In the genomic region with DNA sequence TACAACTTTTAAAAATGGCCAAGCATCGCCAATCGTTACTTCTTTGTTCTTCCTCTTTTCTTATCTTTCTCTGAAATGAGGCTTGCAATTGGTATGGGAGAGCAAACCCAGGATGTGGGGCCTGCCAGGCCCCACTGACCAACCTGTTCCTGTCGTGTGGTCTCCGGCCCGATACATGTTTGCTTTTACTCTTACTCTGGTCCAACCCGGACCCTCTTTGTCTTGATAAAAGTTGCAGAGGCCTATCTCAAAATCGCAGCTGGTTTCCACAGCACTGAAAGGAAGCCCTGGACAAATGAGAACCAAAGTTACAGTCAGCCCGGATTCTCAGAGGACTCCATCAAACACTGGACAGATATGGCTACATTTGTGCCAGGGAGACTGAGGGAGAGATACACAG, we compare ENCODE assay signal across 15 mouse cellular contexts.
A peak's percentile ranks its signal among the peaks of the same experiment; 100 is the strongest.
DNase-seq lines count a peak whose midpoint lies in the region; ATAC-seq and TF ChIP-seq lines count a peak whose summit lies in the region.
"Had no signal": no experiment of that assay in that cellular context is flagged by ENCODE, and none has a peak within 500 bp of the region (broad histone marks: within the 10 kb centered on the region; RNA-seq: fewer than 3 reads in every experiment).

No protein-coding gene starts in this region.

- no peak overlapping the region for H3K9ac ChIP-seq in heart, embryonic 16.5 days (ENCODE audit: low read length)
- no peak overlapping the region for H3K9ac ChIP-seq in heart, embryonic 12.5 days
- H3K9ac ChIP-seq in lung, embryonic 16.5 days (ENCODE audit: low read length), result no peak overlapping the region
- H3K9ac ChIP-seq: forebrain, embryonic 15.5 days; hindbrain, embryonic 12.5 days; liver, embryonic 13.5 days; neural tube, embryonic 15.5 days had no signal

- H3K4me3 ChIP-seq in heart, embryonic 16.5 days (ENCODE audit: low read length), result no peak overlapping the region
- no peak overlapping the region for H3K4me3 ChIP-seq in heart, embryonic 12.5 days
- H3K4me3 ChIP-seq in lung, embryonic 16.5 days (ENCODE audit: low read length), result no peak overlapping the region
- H3K4me3 ChIP-seq in lung, adult 2 months (replicated peaks; ENCODE audit: extremely low read depth, low read depth, low read length), result no peak overlapping the region
- H3K4me3 ChIP-seq: forebrain, embryonic 15.5 days; hindbrain, embryonic 12.5 days; liver, embryonic 13.5 days; midbrain, embryonic 10.5 days; neural tube, embryonic 15.5 days had no signal

- no peak for TF ChIP-seq POLR2A in lung, adult 2 months (IDR thresholded peaks at IDR 0.05; ENCODE audit: borderline replicate concordance, extremely low read depth, low read depth, low read length)

- no peaks in the 10 kb centered on the region for H3K36me3 ChIP-seq in heart, embryonic 16.5 days (ENCODE audit: control insufficient read depth, insufficient read depth)
- H3K36me3 ChIP-seq in heart, embryonic 12.5 days, result no peaks in the 10 kb centered on the region
- no peaks in the 10 kb centered on the region for H3K36me3 ChIP-seq in lung, embryonic 16.5 days (ENCODE audit: control insufficient read depth, insufficient read depth, low read length)
- H3K36me3 ChIP-seq: forebrain, embryonic 15.5 days; hindbrain, embryonic 12.5 days; liver, embryonic 13.5 days; midbrain, embryonic 10.5 days; neural tube, embryonic 15.5 days had no signal

- H3K9me3 ChIP-seq in heart, embryonic 16.5 days (replicated peaks; ENCODE audit: control insufficient read depth, low read length), result no peaks in the 10 kb centered on the region
- H3K9me3 ChIP-seq in heart, embryonic 12.5 days (replicated peaks), result no peaks in the 10 kb centered on the region
- H3K9me3 ChIP-seq in lung, embryonic 16.5 days (ENCODE audit: control insufficient read depth, low read length), result no peaks in the 10 kb centered on the region
- H3K9me3 ChIP-seq: forebrain, embryonic 15.5 days; hindbrain, embryonic 12.5 days; liver, embryonic 13.5 days; midbrain, embryonic 10.5 days; neural tube, embryonic 15.5 days had no signal

- 37% methylated on average over 8 of the region's 8 CpGs for WGBS in heart, embryonic 16.5 days
- 27% methylated on average over 8 of the region's 8 CpGs for WGBS in heart, embryonic 12.5 days
- 16% methylated on average over 8 of the region's 8 CpGs for WGBS in lung, embryonic 16.5 days
- WGBS in lung, adult 2 months, result 25% methylated on average over 8 of the region's 8 CpGs

- H3K4me2 ChIP-seq in heart, embryonic 16.5 days (ENCODE audit: low read depth, low read length), result no peak overlapping the region
- no peak overlapping the region for H3K4me2 ChIP-seq in heart, embryonic 12.5 days
- no peak overlapping the region for H3K4me2 ChIP-seq in lung, embryonic 16.5 days (ENCODE audit: low read depth, low read length)
- H3K4me2 ChIP-seq: forebrain, embryonic 15.5 days; hindbrain, embryonic 12.5 days; liver, embryonic 13.5 days; neural tube, embryonic 15.5 days had no signal

- no peaks in the 10 kb centered on the region for H3K4me1 ChIP-seq in heart, embryonic 16.5 days (ENCODE audit: control insufficient read depth, insufficient read depth, low read length)
- peaks cover 5% of the 10 kb centered on the region for H3K4me1 ChIP-seq in heart, embryonic 12.5 days (replicated peaks)
- H3K4me1 ChIP-seq in lung, embryonic 16.5 days (replicated peaks; ENCODE audit: control insufficient read depth, insufficient read depth, low read length), result peaks cover 7% of the 10 kb centered on the region
- peaks cover 2% of the 10 kb centered on the region for H3K4me1 ChIP-seq in lung, adult 2 months (ENCODE audit: control insufficient read depth, insufficient read depth, low read length)
- H3K4me1 ChIP-seq: hindbrain, embryonic 12.5 days; neural tube, embryonic 15.5 days had no signal

- peak overlapping the region; percentile 47 for H3K27ac ChIP-seq in heart, embryonic 16.5 days (ENCODE audit: low read length)
- no peak overlapping the region for H3K27ac ChIP-seq in heart, embryonic 12.5 days (ENCODE audit: poor library complexity, severe bottlenecking)
- peak overlapping the region; percentile 59 for H3K27ac ChIP-seq in lung, embryonic 16.5 days (ENCODE audit: low read length)
- H3K27ac ChIP-seq: forebrain, embryonic 15.5 days; hindbrain, embryonic 12.5 days; liver, embryonic 13.5 days; midbrain, embryonic 10.5 days; neural tube, embryonic 15.5 days had no signal

- intact Hi-C loops in heart, postnatal 10 days (cut with DNase I), result no loop called here

- no peak for ATAC-seq in heart, embryonic 16.5 days (replicated peaks; ENCODE audit: extremely low read depth, insufficient read depth, low FRiP score)
- no peak for ATAC-seq in heart, embryonic 12.5 days (ENCODE audit: insufficient number of reproducible peaks, low FRiP score)
- ATAC-seq in lung, embryonic 16.5 days (ENCODE audit: low read depth), result peak; percentile 26; the same call in 1 of the 2 replicates
- ATAC-seq: CD4-positive, CD25-positive, alpha-beta regulatory T cell, adult 4 months; forebrain, embryonic 15.5 days had no signal

- no peak for DNase-seq in lung, adult 2 months
- DNase-seq in heart, postnatal 10 days, result peak; percentile 11 to 15
- DNase-seq in urinary bladder, adult 18-20 months (ENCODE audit: low spot score in 2 of 2), result no peak
- DNase-seq in urinary bladder, adult 2 months (ENCODE audit: low spot score), result no peak
- DNase-seq: cerebellum, adult 11 months; layer of hippocampus, adult 9-11 months; liver, embryonic 13.5 days had no signal

- TF ChIP-seq CTCF in lung, adult 2 months (IDR thresholded peaks at IDR 0.05; ENCODE audit: insufficient read depth, low read length), result no peak

- H3K27me3 ChIP-seq in heart, embryonic 16.5 days (ENCODE audit: control insufficient read depth, insufficient read depth, low read length), result no peaks in the 10 kb centered on the region
- no peaks in the 10 kb centered on the region for H3K27me3 ChIP-seq in heart, embryonic 12.5 days (replicated peaks)
- no peaks in the 10 kb centered on the region for H3K27me3 ChIP-seq in lung, embryonic 16.5 days (ENCODE audit: control insufficient read depth, insufficient read depth, low read depth, low read length)
- H3K27me3 ChIP-seq: forebrain, embryonic 15.5 days; hindbrain, embryonic 12.5 days; liver, embryonic 13.5 days; neural tube, embryonic 15.5 days had no signal

Comparison
In these comparisons a context has a peak if more than half of its experiments do, and no peak if none do; other contexts are left out.
1. DNase-seq: peak in heart, postnatal 10 days (2 of 2); none in lung, adult 2 months (single experiment), urinary bladder, adult 18-20 months (0 of 2) and urinary bladder, adult 2 months (single experiment).